Mouse (Mus musculus): ENCODE data around the gene Tmem267. TPM values are rescaled to one million over a fixed set of nuclear protein-coding genes. Genes with fewer than 3 reads are reported as not detected.
A peak's percentile ranks its signal among the peaks of the same experiment; 100 is the strongest.
"Not testable (repeated sequence)": the region's sequence is repeated elsewhere in the genome, so short reads cannot be mapped to it uniquely, and the experiment has no call there.

The Tmem267 gene
- polyA plus RNA-seq, 1 experiment from 2014 or later, result 1.6 TPM

DNA sequence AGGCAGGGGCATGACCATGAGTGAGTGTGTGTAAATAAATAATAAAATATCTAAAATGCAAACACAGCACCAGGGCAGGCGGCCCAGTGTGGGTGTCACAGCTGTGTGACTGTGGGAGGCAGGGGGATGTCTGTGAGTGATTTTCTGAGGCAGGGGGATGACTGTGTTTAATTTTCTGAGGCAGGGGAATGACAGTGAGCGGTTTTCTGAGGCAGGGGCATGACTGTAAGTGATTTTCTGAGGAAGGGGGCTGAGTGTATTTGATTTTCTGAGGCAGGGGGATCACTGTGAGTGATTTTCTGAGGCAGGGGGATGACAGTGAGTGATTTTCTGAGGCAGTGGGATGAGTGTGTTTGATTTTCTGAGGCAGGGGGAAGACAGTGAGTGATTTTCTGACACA, 111.7 kb downstream of the Tmem267 start:
- not testable (repeated sequence) for ATAC-seq (replicated peaks; ENCODE audit: insufficient number of reproducible peaks, low FRiP score, low TSS enrichment, low read depth); H3K36me3 ChIP-seq (replicated peaks; ENCODE audit: control insufficient read depth, insufficient read depth, low read depth, low read length); H3K9ac ChIP-seq (replicated peaks; ENCODE audit: low read length); H3K9me3 ChIP-seq (replicated peaks; ENCODE audit: control insufficient read depth, low read length); H3K27ac ChIP-seq (replicated peaks; ENCODE audit: low read depth, low read length); H3K4me1 ChIP-seq (ENCODE audit: control insufficient read depth, insufficient read depth, low read length); H3K4me3 ChIP-seq (ENCODE audit: low read depth, low read length); H3K4me2 ChIP-seq (ENCODE audit: low read depth, low read length); DNase-seq (ENCODE audit: low spot score); H3K27me3 ChIP-seq (ENCODE audit: control insufficient read depth, insufficient read depth, low read length)
- WGBS, result 77% methylated on average over 2 of the region's 2 CpGs

GRCm38 (mm10) chr13:119600166-119600565, 112.3 kb downstream of the Tmem267 start:
- H3K9me3 ChIP-seq (replicated peaks; ENCODE audit: control insufficient read depth, low read length); H3K4me3 ChIP-seq (ENCODE audit: low read depth, low read length); ATAC-seq (replicated peaks; ENCODE audit: insufficient number of reproducible peaks, low FRiP score, low TSS enrichment, low read depth): not testable (repeated sequence)

GRCm38 (mm10) chr13:119602688-119603331, 115.0 kb downstream of the Tmem267 start:
- 41% methylated on average over 12 of the region's 13 CpGs for WGBS
- H3K36me3 ChIP-seq (replicated peaks; ENCODE audit: control insufficient read depth, insufficient read depth, low read depth, low read length); H3K27me3 ChIP-seq (ENCODE audit: control insufficient read depth, insufficient read depth, low read length); H3K27ac ChIP-seq (replicated peaks; ENCODE audit: low read depth, low read length); H3K4me3 ChIP-seq (ENCODE audit: low read depth, low read length); H3K4me1 ChIP-seq (ENCODE audit: control insufficient read depth, insufficient read depth, low read length); H3K9me3 ChIP-seq (replicated peaks; ENCODE audit: control insufficient read depth, low read length); ATAC-seq (replicated peaks; ENCODE audit: insufficient number of reproducible peaks, low FRiP score, low TSS enrichment, low read depth); H3K9ac ChIP-seq (replicated peaks; ENCODE audit: low read length); H3K4me2 ChIP-seq (ENCODE audit: low read depth, low read length): not testable (repeated sequence)
- DNase-seq (ENCODE audit: low spot score), result peak; percentile 60

More at GRCm38 (mm10) chr13:119600166-119600565, 112.3 kb downstream of the Tmem267 start:
- H3K4me1 ChIP-seq (ENCODE audit: control insufficient read depth, insufficient read depth, low read length); H3K27ac ChIP-seq (replicated peaks; ENCODE audit: low read depth, low read length); H3K9ac ChIP-seq (replicated peaks; ENCODE audit: low read length); H3K4me2 ChIP-seq (ENCODE audit: low read depth, low read length); H3K36me3 ChIP-seq (replicated peaks; ENCODE audit: control insufficient read depth, insufficient read depth, low read depth, low read length); H3K27me3 ChIP-seq (ENCODE audit: control insufficient read depth, insufficient read depth, low read length): not testable (repeated sequence)
- DNase-seq (ENCODE audit: low spot score), result peak; percentile 81

DNA sequence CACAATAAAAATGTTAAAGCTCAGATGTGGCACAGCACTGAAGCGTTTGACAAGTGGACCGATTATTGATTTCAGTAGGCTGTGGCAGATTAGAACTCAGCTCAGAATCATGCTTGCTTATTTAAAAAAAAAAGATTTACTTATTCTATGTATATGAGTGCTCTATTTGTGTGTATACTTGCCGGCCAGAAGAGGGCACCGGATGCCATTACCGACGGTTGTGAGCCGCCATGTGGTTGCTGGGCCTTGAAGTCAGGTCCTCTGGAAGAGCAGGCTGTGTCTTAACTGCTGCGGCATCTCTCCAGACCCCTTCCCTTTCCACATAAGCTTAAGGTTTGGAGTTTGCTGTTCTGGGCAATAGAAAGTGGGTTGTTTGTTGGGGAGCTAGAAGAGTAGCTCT, 116.1 kb downstream of the Tmem267 start:
- WGBS, result 96% methylated on average over 6 of the region's 8 CpGs
- ATAC-seq (replicated peaks; ENCODE audit: insufficient number of reproducible peaks, low FRiP score, low TSS enrichment, low read depth), result 0 out of 2 replicates have a peak, but pooled peaks have one; percentile 21
- DNase-seq (ENCODE audit: low spot score), result not testable (repeated sequence)

GRCm38 (mm10) chr13:119604322-119604721, 116.5 kb downstream of the Tmem267 start:
- H3K4me2 ChIP-seq (ENCODE audit: low read depth, low read length); H3K27me3 ChIP-seq (ENCODE audit: control insufficient read depth, insufficient read depth, low read length); H3K9me3 ChIP-seq (replicated peaks; ENCODE audit: control insufficient read depth, low read length); H3K36me3 ChIP-seq (replicated peaks; ENCODE audit: control insufficient read depth, insufficient read depth, low read depth, low read length); H3K4me3 ChIP-seq (ENCODE audit: low read depth, low read length); H3K9ac ChIP-seq (replicated peaks; ENCODE audit: low read length); DNase-seq (ENCODE audit: low spot score); H3K4me1 ChIP-seq (ENCODE audit: control insufficient read depth, insufficient read depth, low read length); H3K27ac ChIP-seq (replicated peaks; ENCODE audit: low read depth, low read length): not testable (repeated sequence)
- 90% methylated on average over 7 of the region's 9 CpGs for WGBS
- 0 out of 2 replicates have a peak, but pooled peaks have one; percentile 21 for ATAC-seq (replicated peaks; ENCODE audit: insufficient number of reproducible peaks, low FRiP score, low TSS enrichment, low read depth)

More for the DNA sequence above, 116.1 kb downstream of the Tmem267 start:
- not testable (repeated sequence) for H3K4me2 ChIP-seq (ENCODE audit: low read depth, low read length); H3K4me3 ChIP-seq (ENCODE audit: low read depth, low read length); H3K9me3 ChIP-seq (replicated peaks; ENCODE audit: control insufficient read depth, low read length); H3K27me3 ChIP-seq (ENCODE audit: control insufficient read depth, insufficient read depth, low read length); H3K4me1 ChIP-seq (ENCODE audit: control insufficient read depth, insufficient read depth, low read length); H3K27ac ChIP-seq (replicated peaks; ENCODE audit: low read depth, low read length); H3K36me3 ChIP-seq (replicated peaks; ENCODE audit: control insufficient read depth, insufficient read depth, low read depth, low read length); H3K9ac ChIP-seq (replicated peaks; ENCODE audit: low read length)

DNA sequence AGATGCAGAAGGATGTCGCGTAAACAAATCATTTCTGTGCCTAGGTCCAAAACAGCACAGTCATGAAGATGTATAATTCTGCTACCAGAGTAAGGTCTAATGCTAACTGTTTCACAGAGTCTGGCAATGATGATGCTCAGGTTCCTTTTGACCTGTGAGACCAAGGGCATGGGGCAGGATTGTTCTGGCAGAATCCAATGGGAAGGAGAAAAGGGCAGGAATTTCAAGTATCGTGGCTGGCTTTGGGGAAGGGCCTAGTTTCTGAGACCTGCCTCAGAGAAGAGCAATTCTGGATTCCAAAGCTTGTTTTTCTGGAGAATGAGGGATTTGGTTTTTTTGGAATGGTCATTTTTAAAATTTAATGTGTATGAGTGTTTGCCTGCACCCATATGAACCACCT, 131.0 kb downstream of the Tmem267 start:
- Histone ChIP-seq H3K27me3 (ENCODE audit: control insufficient read depth, insufficient read depth, low read length) (no peaks in the 10 kb centered on the region), H3K4me1 (ENCODE audit: control insufficient read depth, insufficient read depth, low read length) (no peaks in the 10 kb centered on the region), H3K9me3 (replicated peaks; ENCODE audit: control insufficient read depth, low read length) (no peaks in the 10 kb centered on the region), H3K36me3 (replicated peaks; ENCODE audit: control insufficient read depth, insufficient read depth, low read depth, low read length) (no peaks in the 10 kb centered on the region), H3K27ac (replicated peaks; ENCODE audit: low read depth, low read length) (no peak overlapping the region), H3K4me3 (ENCODE audit: low read depth, low read length) (no peak overlapping the region), H3K9ac (replicated peaks; ENCODE audit: low read length) (no peak overlapping the region), H3K4me2 (ENCODE audit: low read depth, low read length) (no peak overlapping the region)
- DNase-seq (ENCODE audit: low spot score) (no peak), ATAC-seq (replicated peaks; ENCODE audit: insufficient number of reproducible peaks, low FRiP score, low TSS enrichment, low read depth) (no peak)
- 95% methylated on average over 3 of the region's 3 CpGs for WGBS

DNA sequence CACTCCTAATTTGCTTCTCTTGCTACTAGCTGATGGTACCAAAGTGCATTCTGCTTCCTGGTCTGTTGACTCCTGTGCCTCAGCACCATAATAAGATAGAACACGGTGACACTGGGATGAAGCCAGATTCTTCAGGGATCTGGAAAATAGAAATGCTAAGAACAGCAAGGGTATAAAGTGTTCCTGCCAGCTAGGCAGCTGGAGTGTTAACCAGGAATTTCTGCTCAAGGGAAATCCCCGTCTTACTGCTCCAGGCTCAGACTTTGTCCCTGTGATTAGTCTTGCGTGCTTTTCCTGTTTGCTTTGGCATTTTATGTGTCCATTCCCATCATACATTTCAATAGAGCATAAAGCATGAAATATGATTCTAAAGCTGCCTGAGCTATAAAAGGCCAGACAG, 131.9 kb downstream of the Tmem267 start:
- Histone ChIP-seq H3K27ac (replicated peaks; ENCODE audit: low read depth, low read length) (no peak overlapping the region), H3K9ac (replicated peaks; ENCODE audit: low read length) (no peak overlapping the region), H3K4me1 (ENCODE audit: control insufficient read depth, insufficient read depth, low read length) (no peaks in the 10 kb centered on the region), H3K36me3 (replicated peaks; ENCODE audit: control insufficient read depth, insufficient read depth, low read depth, low read length) (no peaks in the 10 kb centered on the region), H3K27me3 (ENCODE audit: control insufficient read depth, insufficient read depth, low read length) (no peaks in the 10 kb centered on the region), H3K4me2 (ENCODE audit: low read depth, low read length) (no peak overlapping the region), H3K4me3 (ENCODE audit: low read depth, low read length) (no peak overlapping the region), H3K9me3 (replicated peaks; ENCODE audit: control insufficient read depth, low read length) (no peaks in the 10 kb centered on the region)
- 84% methylated on average over 3 of the region's 3 CpGs for WGBS
- DNase-seq (ENCODE audit: low spot score), result no peak
- ATAC-seq (replicated peaks; ENCODE audit: insufficient number of reproducible peaks, low FRiP score, low TSS enrichment, low read depth), result no peak

- Histone ChIP-seq H3K9ac (replicated peaks; ENCODE audit: low read length) (no peak within 1 kb of the TSS), H3K27me3 (ENCODE audit: control insufficient read depth, insufficient read depth, low read length) (no peaks in the 10 kb centered on the region), H3K4me2 (ENCODE audit: low read depth, low read length) (no peak within 1 kb of the TSS), H3K9me3 (replicated peaks; ENCODE audit: control insufficient read depth, low read length) (no peaks in the 10 kb centered on the region), H3K36me3 (replicated peaks; ENCODE audit: control insufficient read depth, insufficient read depth, low read depth, low read length) (no peaks in the 10 kb centered on the region), H3K27ac (replicated peaks; ENCODE audit: low read depth, low read length) (no peak within 1 kb of the TSS), H3K4me1 (ENCODE audit: control insufficient read depth, insufficient read depth, low read length) (no peaks in the 10 kb centered on the region), H3K4me3 (ENCODE audit: low read depth, low read length) (no peak within 1 kb of the TSS)
- WGBS, result 85% methylated on average over 6 of the region's 6 CpGs
- no peak for DNase-seq (ENCODE audit: low spot score)
- ATAC-seq (replicated peaks; ENCODE audit: insufficient number of reproducible peaks, low FRiP score, low TSS enrichment, low read depth), result no peak
Observed at GRCm38 (mm10) chr13:119623634-119624033, 135.8 kb downstream of the Tmem267 start, which contains the start of gene Ccl28. TSS of gene Ccl28 (plus strand) at chr13:119623819.
